Mouse (Mus musculus) liver (tissue): ENCODE data around the gene Fcf1.

Experiments used
- DNase-seq: peaks from one replicate; pipeline ENCODE4 v3.0.0-alpha.2; 2020; ENCODE audit warnings: mixed read lengths

The Fcf1 gene

GRCm38 (mm10) chr12:84970428-84971096 lies at the start of gene Fcf1, which contains the start of gene Arel1:
TSS of gene Fcf1 (plus strand) at chr12:84970897.
TSS of gene Arel1 (minus strand) at chr12:84970900.
- peak; percentile 92 for DNase-seq

- no peak for DNase-seq
Observed at GRCm38 (mm10) chr12:84921881-84922419, 48.7 kb upstream of the Fcf1 start.

GRCm38 (mm10) chr12:84924324-84924723 lies 46.4 kb upstream of the Fcf1 start:
- DNase-seq, result no peak

GRCm38 (mm10) chr12:84926542-84926941 lies 44.2 kb upstream of the Fcf1 start:
- DNase-seq, result no peak

- no peak for DNase-seq
Observed at GRCm38 (mm10) chr12:84932210-84932609, 38.5 kb upstream of the Fcf1 start.

- no peak for DNase-seq
Observed at GRCm38 (mm10) chr12:84935343-84935742, 35.4 kb upstream of the Fcf1 start.

GRCm38 (mm10) chr12:84939117-84939516 lies 31.6 kb upstream of the Fcf1 start:
- DNase-seq, result no peak

- DNase-seq, result no peak
Observed at GRCm38 (mm10) chr12:84940343-84940742, 30.4 kb upstream of the Fcf1 start.

GRCm38 (mm10) chr12:84941717-84942116 lies 29.0 kb upstream of the Fcf1 start:
- no peak for DNase-seq

- DNase-seq, result no peak
Observed at GRCm38 (mm10) chr12:84943006-84943952, 27.4 kb upstream of the Fcf1 start.

- peak; percentile 23 for DNase-seq
Observed at GRCm38 (mm10) chr12:84944150-84944812, 26.4 kb upstream of the Fcf1 start.

GRCm38 (mm10) chr12:84944813-84945553 lies 25.7 kb upstream of the Fcf1 start:
- no peak for DNase-seq

- DNase-seq, result no peak
Observed at GRCm38 (mm10) chr12:84947894-84948583, 22.7 kb upstream of the Fcf1 start.

- no peak for DNase-seq
Observed at GRCm38 (mm10) chr12:84948584-84949285, 22.0 kb upstream of the Fcf1 start.

- no peak for DNase-seq
Observed at GRCm38 (mm10) chr12:84950763-84951162, 19.9 kb upstream of the Fcf1 start.

GRCm38 (mm10) chr12:84951531-84951930 lies 19.2 kb upstream of the Fcf1 start:
- no peak for DNase-seq

- no peak for DNase-seq
Observed at GRCm38 (mm10) chr12:84952351-84952750, 18.3 kb upstream of the Fcf1 start.

GRCm38 (mm10) chr12:84956317-84956716 lies 14.4 kb upstream of the Fcf1 start:
- no peak for DNase-seq

- DNase-seq, result no peak
Observed at GRCm38 (mm10) chr12:84958794-84959356, 11.8 kb upstream of the Fcf1 start.

- DNase-seq, result peak; percentile 87
Observed at GRCm38 (mm10) chr12:84962606-84963005, 8.1 kb upstream of the Fcf1 start.
